Mouse (Mus musculus) retina, embryonic 14.5 days (tissue): ENCODE results near the gene Gnmt.

ENCODE experiments used
- DNase-seq: peaks from one replicate; pipeline ENCODE4 v3.0.0-alpha.2; 2015; ENCODE audit warnings: low spot score

Gnmt gene

DNA sequence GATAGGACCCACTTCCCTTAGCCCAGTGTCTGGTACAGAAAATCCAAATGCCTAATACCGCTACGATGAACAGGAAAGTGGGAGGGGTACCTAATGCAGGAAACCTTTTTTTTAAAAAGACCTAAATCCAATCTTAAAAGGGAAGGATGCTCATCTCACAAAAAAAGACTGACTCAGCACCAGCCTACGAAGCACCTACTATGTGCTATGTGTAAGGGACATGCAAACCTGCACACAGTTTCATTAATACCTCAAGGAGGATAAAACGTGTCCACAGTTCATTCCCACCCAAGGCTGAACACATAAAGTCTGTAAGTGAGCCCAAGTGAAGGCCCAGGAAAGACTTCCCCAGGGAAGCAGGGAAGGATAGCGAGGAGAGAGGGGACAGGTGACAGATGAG lies 26.5 kb downstream of the Gnmt start:
- DNase-seq: no peak

GRCm38 (mm10) chr17:46702100-46702499 lies 26.9 kb downstream of the Gnmt start:
- DNase-seq: no peak

DNA sequence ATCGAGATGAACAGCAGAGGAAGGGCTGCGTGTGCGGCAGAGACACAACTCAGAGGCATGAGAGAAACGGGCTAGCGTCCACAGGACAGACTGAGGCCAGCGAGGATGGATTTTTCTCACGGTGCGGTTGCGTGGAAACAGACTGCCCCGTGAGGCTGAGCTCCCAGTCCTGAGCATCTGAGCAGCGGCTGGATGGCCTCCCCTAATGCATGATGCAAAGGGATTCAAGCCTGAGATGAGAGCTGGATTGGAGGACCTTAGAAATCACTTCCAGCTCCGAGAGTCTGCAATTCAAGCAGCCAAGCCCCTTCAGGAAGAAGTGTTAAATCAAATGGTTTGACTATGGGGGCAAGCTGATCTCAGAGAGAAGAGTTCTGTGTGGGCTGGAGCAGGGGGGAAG lies 27.5 kb downstream of the Gnmt start:
- DNase-seq: no peak

DNA sequence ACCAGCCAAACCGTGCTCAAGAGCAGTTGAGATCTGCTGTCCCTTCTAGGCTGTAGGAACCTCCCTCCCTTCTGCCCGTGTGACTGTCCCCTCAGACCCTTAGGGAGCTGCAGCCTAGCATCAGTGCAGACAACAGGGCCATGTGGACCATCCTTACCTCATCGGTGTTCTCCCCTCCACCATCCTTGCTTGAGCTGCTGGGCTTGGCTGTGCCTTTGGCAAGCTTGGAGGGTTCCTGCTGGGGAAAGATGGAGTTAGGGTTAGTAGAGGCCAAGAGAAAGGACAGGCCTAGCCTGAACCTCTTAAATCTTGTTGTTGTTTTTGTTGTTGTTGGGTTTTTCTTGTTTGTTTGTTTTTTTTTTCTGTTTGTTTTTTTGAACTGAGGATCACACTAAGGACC lies 29.1 kb downstream of the Gnmt start:
- DNase-seq: no peak

DNA sequence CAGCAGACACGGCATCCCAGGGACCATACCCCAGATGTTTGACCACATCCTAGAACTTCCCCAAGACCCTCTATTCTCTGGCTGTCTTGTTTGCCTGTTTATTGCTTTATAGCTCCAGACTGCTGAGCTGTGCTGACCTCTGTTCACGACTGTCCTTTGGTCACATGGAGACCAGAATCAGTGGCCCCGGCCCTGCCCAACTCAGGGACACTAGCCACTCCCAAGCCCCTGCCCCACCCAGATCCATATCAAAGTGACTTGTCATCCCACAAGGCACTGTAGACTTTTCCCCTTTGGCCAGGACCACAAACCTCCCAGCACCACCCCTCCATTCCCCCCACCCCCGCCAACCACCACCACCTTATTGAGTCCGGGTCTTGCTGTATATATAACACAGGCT lies 29.7 kb downstream of the Gnmt start:
- no peak for DNase-seq

DNA sequence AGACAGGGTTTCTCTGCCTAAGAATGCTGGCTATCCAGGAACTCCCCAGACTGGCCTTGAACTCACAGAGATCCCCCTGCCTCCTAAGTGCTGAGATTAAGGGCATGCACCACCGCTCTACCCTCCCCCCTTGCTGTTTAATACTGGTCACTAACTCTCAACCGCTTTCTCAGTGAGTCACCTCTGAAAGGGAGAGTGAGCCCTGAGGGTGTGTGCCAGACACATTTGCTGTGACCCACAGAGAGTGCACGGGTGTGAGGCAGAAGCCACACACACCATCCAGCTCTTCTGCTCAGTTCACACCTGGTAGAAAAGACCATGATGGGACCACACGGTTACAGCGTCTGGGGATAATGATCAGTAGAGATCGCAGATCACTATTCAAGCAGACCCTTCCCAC lies 30.5 kb downstream of the Gnmt start:
- no peak for DNase-seq

GRCm38 (mm10) chr17:46694517-46695063 lies 34.4 kb downstream of the Gnmt start:
- DNase-seq: no peak

GRCm38 (mm10) chr17:46691390-46691789 lies 37.6 kb downstream of the Gnmt start:
- no peak for DNase-seq

DNA sequence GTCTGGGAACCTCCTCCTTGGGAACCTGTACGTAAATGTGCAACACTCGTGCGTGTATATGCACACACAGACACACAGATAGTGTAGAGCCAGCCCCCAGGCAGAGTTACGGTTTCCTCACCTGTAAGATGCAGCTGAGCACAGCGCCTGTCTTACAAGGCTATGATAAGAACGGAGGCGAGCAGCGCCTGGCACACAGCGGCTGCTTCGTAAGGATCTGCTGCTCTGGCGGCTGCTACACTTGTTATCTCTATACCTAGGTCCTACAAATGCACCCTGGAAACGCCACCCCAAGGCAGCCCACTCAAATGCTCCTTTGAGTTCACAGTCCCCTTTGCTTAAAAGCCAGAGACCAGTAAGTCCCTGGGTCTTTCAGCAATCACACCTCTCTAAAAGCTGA lies 38.3 kb downstream of the Gnmt start:
- no peak for DNase-seq

DNA sequence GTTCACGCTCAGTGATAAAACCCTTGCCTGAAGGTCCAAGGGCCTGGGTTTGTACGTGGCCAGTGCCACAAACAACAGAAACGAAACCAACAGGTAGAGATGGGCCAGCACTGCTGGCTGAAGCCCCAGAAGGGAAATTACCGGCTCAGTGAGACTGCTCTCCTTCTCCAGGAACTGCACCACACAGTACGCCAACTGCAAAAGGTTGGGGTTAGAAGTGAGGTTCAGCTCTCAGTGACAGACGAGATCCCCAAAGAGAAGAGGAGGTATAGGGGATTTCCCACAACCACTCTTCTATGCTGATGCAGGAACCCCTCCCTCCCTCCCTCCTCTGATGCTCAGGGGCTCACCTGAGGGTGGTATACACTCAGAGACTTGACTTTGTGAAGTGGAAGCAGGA lies 43.1 kb downstream of the Gnmt start:
- no peak for DNase-seq

DNA sequence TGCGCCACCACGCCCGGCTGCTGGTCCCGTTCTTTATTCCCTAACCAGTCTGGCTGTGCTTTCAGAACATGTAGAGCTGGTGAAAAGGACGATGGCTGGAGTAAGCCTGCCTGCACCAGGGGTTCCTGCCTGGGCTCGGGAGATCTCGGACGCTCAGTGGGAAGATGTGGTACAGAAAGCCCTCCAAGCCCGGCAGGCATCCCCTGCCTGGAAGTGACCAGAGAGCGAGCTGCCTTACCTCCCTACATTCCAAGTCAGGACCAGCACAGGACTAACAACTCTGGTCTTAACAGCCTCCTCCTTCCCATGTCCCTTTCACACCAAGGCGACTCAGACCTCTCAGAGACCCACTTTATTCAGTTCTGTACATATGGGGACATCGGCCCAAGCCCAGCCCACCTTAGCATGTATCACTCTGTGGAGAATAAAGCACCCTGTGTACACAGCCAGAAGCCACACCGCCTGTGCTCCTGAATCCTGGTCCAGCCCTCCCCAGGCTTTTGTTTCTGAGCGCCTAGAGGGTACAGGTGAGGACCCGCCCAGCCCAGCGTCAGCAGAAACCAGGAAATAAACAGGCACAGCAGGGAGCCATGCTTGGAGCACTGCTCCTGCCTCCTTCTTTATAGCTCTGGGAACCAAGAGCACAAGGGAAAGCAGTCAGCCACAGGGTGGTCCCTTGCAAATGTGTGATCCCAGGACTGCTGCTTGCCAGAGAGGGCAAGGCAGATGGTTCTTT lies 46.1 kb downstream of the Gnmt start:
- no peak for DNase-seq

- DNase-seq: no peak
These were observed 47.4 kb downstream of the Gnmt start for GRCm38 (mm10) chr17:46681466-46682118.

GRCm38 (mm10) chr17:46680760-46681373 lies 48.1 kb downstream of the Gnmt start, which contains the start of gene Klhdc3:
Gene Klhdc3 (minus strand): TSS chr17:46680914.
- peak; percentile 98 for DNase-seq

DNA sequence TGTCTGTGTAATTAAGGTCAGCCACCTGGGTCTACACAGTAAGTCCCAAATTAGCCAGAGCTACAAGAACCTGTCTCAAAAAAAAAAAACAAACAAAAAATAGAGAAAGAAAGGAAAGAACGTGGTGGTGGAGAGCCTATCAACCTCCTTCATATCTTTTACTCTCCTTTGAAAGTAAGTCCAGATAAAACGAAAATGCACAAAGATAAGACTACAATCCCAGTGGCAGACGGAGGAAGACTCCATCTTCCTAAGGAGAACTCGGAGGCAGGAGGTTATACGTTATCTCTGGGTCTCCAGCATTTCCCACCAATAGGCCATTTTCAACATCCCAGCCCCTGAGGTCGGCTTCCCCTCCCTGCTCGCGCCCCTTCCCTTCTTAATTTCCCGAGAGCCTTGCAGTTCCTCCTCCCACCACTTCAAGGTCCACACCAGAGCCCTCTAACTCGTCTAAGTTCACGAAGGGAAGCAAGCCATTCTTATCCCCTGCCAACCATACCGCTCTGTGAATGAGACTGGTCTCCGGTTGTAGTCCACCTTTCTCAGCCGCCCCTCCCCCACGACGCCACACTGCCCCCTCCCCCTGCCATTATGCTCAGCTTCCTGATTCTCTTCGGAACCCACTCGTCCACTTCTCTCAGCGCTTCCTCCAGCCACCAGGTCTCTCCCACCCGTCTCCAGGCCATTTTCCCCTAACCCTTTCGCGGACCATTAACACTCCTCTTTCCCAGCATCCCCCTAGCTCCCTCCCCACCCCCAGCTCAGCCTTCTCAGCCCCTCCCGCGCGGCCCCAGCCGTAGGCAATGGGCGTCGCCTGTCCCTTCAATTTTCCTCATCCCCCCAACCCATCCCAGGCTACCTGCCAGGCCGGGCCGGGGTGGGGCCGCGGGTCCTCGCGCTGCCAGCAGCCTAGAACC lies 48.9 kb downstream of the Gnmt start:
- peak; percentile 65 for DNase-seq

DNA sequence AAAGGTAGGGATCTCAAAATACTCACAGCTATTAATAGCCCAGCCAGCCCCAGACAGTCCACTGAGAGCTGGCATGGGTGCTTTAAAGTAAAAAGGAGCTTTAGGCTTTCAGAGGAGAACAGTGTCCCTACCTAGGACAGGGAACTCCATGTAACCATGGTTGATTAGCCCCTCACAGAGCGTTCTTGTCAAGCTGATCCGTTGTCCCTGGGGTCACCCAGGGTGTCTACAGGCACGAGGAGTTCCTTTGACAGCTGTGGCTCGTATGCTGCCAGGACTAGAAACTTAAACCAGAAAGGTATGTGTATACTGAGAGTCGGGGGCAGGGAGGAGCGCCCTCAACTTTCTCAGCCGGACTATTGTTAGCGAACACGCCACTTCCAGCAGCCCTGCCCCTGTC lies 50.1 kb downstream of the Gnmt start:
- DNase-seq: no peak

- no peak for DNase-seq
These were observed 50.6 kb downstream of the Gnmt start, which contains the start of gene Mea1 for GRCm38 (mm10) chr17:46678416-46678815. Gene Mea1 (plus strand): TSS chr17:46678793.
